Comparison of ENCODE assay signal across 16 mouse cellular contexts in the genomic region with DNA sequence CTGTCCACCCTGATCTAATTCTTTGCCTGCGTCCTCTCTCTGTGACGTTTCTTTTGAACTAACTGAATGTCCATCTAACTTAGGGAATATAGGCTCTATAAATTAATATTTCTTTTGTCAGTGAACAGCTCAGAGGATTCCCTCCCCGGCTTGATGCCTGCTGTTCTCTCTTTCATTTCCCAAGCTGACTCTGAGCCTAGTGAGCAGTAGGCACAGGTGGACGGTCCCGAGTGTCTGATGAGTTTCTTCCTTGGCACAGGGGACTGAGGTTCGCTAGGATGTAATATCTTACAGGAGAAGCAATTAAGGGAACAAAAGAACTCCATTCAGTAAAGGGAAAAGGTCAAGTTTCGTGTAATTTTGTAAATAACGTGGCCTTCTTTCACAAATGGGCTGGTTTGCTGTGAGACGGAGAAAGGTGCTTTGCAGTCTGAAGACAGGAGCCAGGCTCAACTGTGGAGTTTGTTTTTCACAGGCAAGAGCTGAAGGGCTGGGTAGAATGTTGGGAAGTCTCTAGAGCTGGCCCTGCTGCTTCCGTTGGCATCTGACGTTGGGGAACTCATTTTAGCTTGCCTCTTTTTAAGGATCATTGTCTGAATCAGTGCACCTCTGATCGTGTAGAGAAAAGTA. TPM values are rescaled to one million over a fixed set of nuclear protein-coding genes. Genes with fewer than 3 reads are reported as not detected.
A peak's percentile ranks its signal among the peaks of the same experiment; 100 is the strongest.
DNase-seq lines count a peak whose midpoint lies in the region; ATAC-seq and TF ChIP-seq lines count a peak whose summit lies in the region.
"Had no signal": no experiment of that assay in that cellular context is flagged by ENCODE, and none has a peak within 500 bp of the region (broad histone marks: within the 10 kb centered on the region; RNA-seq: fewer than 3 reads in every experiment).

No protein-coding gene starts in this region.

- H3K4me2 ChIP-seq in midbrain, embryonic 15.5 days = peak overlapping the region; percentile 72
- no peak overlapping the region for H3K4me2 ChIP-seq in heart, embryonic 12.5 days
- H3K4me2 ChIP-seq: limb, embryonic 15.5 days; lung, embryonic 14.5 days had no signal

- peak overlapping the region; percentile 37; the same call in 1 of the 2 replicates for H3K9ac ChIP-seq in midbrain, embryonic 15.5 days
- no peak overlapping the region for H3K9ac ChIP-seq in heart, embryonic 12.5 days
- H3K9ac ChIP-seq: limb, embryonic 15.5 days; lung, embryonic 14.5 days had no signal

- H3K27me3 ChIP-seq in midbrain, embryonic 15.5 days (replicated peaks) = no peaks in the 10 kb centered on the region
- no peaks in the 10 kb centered on the region for H3K27me3 ChIP-seq in heart, embryonic 12.5 days (replicated peaks)
- H3K27me3 ChIP-seq: limb, embryonic 15.5 days had no signal

- TF ChIP-seq CTCF in layer of hippocampus, adult 2 months (conservative IDR thresholded peaks at IDR 0.05) = no peak
- TF ChIP-seq CTCF in cortical plate, adult 2 months (IDR thresholded peaks at IDR 0.05; ENCODE audit: extremely low read depth, insufficient read depth, low read length) = no peak

- peak overlapping the region; percentile 86 for H3K27ac ChIP-seq in layer of hippocampus, adult 2 months
- peak overlapping the region; percentile 19 for H3K27ac ChIP-seq in cortical plate, adult 2 months (ENCODE audit: insufficient read depth, low read length)
- H3K27ac ChIP-seq in midbrain, embryonic 15.5 days = peak overlapping the region; percentile 71
- H3K27ac ChIP-seq in heart, embryonic 12.5 days (ENCODE audit: poor library complexity, severe bottlenecking) = no peak overlapping the region
- H3K27ac ChIP-seq: heart, embryonic 10.5 days; limb, embryonic 15.5 days had no signal

- H3K4me1 ChIP-seq in cortical plate, adult 2 months (ENCODE audit: control insufficient read depth, insufficient read depth, low read length) = no peaks in the 10 kb centered on the region
- peaks cover 15% of the 10 kb centered on the region for H3K4me1 ChIP-seq in midbrain, embryonic 15.5 days
- H3K4me1 ChIP-seq in heart, embryonic 12.5 days (replicated peaks) = peaks cover 4% of the 10 kb centered on the region; the same call in 1 of the 2 replicates

- DNase-seq in layer of hippocampus, adult 2 months (ENCODE audit: low spot score in 2 of 2) = no peak
- DNase-seq in layer of hippocampus, adult 8-10 months (ENCODE audit: low spot score in 2 of 2) = no peak
- DNase-seq in cerebellum, postnatal 10 days = peak; percentile 10 to 11
- no peak for DNase-seq in adrenal gland, postnatal 4 days (ENCODE audit: low spot score in 2 of 2)
- no peak for DNase-seq in layer of hippocampus, postnatal 25 days (ENCODE audit: extremely low spot score in 1 of 2, low spot score in 1 of 2)
- DNase-seq: heart, postnatal 4 days; kidney, adult 18-20 months; kidney, postnatal 4 days; lung, embryonic 14.5 days had no signal

- TF ChIP-seq POLR2A in cortical plate, adult 2 months (IDR thresholded peaks at IDR 0.05; ENCODE audit: extremely low read depth, insufficient read depth, low read length) = no peak

- H3K36me3 ChIP-seq in midbrain, embryonic 15.5 days (replicated peaks) = no peaks in the 10 kb centered on the region
- no peaks in the 10 kb centered on the region for H3K36me3 ChIP-seq in heart, embryonic 12.5 days
- H3K36me3 ChIP-seq: heart, embryonic 10.5 days; limb, embryonic 15.5 days had no signal

- ATAC-seq in midbrain, embryonic 15.5 days (replicated peaks) = no peak
- no peak for ATAC-seq in heart, embryonic 12.5 days (ENCODE audit: insufficient number of reproducible peaks, low FRiP score)

- peak overlapping the region; percentile 79 for H3K4me3 ChIP-seq in layer of hippocampus, adult 2 months
- peak overlapping the region; percentile 99; the same call in 1 of the 2 replicates for H3K4me3 ChIP-seq in cortical plate, adult 2 months (ENCODE audit: insufficient read depth, low read length)
- peak overlapping the region; percentile 32 for H3K4me3 ChIP-seq in midbrain, embryonic 15.5 days
- no peak overlapping the region for H3K4me3 ChIP-seq in heart, embryonic 12.5 days
- H3K4me3 ChIP-seq: heart, embryonic 10.5 days; limb, embryonic 15.5 days; myocyte had no signal

- 48% methylated on average over 12 of the region's 12 CpGs for WGBS in midbrain, embryonic 15.5 days
- 78% methylated on average over 12 of the region's 12 CpGs for WGBS in heart, embryonic 12.5 days

- H3K9me3 ChIP-seq in midbrain, embryonic 15.5 days = no peaks in the 10 kb centered on the region
- H3K9me3 ChIP-seq in heart, embryonic 12.5 days (replicated peaks) = no peaks in the 10 kb centered on the region
- H3K9me3 ChIP-seq: heart, embryonic 10.5 days; limb, embryonic 15.5 days had no signal

RNA-seq across cellular contexts. Expression of a gene that starts 4.0 kb away (rescaled TPM):
- total RNA-seq in layer of hippocampus, adult 2 months (2021) = 10 to 100 TPM; 51.3 to 51.4 TPM
- total RNA-seq in layer of hippocampus, adult 8-10 months (2022) = 10 to 100 TPM; 50.6 to 54.3 (median 52.7) TPM
- 19.8 and 20.3 TPM in 2 replicates for polyA plus RNA-seq in cortical plate, adult 2 months (2012; rRNA removed)
- polyA plus RNA-seq in midbrain, embryonic 15.5 days (2015; fragmentation: Nextera tagmentation; extraction: Ambion mirVana) = 22.8 and 25.7 TPM in 2 replicates
- 10 to 100 TPM in 1 of 2 experiments, 1 to 10 TPM in 1; 7.4 to 12.7 TPM for total RNA-seq in adrenal gland, postnatal 4 days (2021)
- 0.04 TPM in 1 of 2 replicates, not detected in the other for polyA plus RNA-seq in heart, embryonic 12.5 days (2016; fragmentation: Nextera tagmentation; extraction: Ambion mirVana)
- 10 to 100 TPM; 48.1 to 52.9 TPM for total RNA-seq in layer of hippocampus, postnatal 25 days (2021)
- polyA plus RNA-seq: spleen, adult 2 months had no signal

Comparison
In these comparisons a context has a peak if more than half of its experiments do, and no peak if none do; other contexts are left out.
1. DNase-seq: peak in cerebellum, postnatal 10 days (2 of 2); none in layer of hippocampus, adult 2 months (0 of 2), layer of hippocampus, adult 8-10 months (0 of 2), adrenal gland, postnatal 4 days (0 of 2) and layer of hippocampus, postnatal 25 days (0 of 2).